Mouse (Mus musculus) heart, embryonic 13.5 days (tissue): ENCODE results near the gene Dync1i2. TPM values are rescaled to one million over a fixed set of nuclear protein-coding genes. Genes with fewer than 3 reads are reported as not detected.

ENCODE experiments used
- ATAC-seq: fragments of 200-750 bp; cut with Nextera tagmentation; 2 replicates; pipeline ENCODE4 v1.8.0; 2017; ENCODE audit warnings: moderate TSS enrichment; ENCODE audit not compliant: insufficient number of reproducible peaks, low FRiP score, low TSS enrichment; ENCODE audit errors: extremely low read depth
- H3K27ac ChIP-seq: fragments of 300-500 bp; sonication (generic); replicated peaks from 2 replicates; pipeline ENCODE4 v1.5.1; 2015; ENCODE audit warnings: moderate library complexity, mild to moderate bottlenecking, inconsistent platforms
- H3K27me3 ChIP-seq: fragments of 300-500 bp; sonication (generic); replicated peaks from 2 replicates; pipeline ENCODE4 v1.6.1; 2015; ENCODE audit warnings: mild to moderate bottlenecking, inconsistent platforms
- H3K36me3 ChIP-seq: fragments of 300-500 bp; sonication (generic); 2 replicates; pipeline ENCODE4 v1.6.1; 2015; ENCODE audit warnings: mild to moderate bottlenecking, inconsistent platforms
- H3K4me1 ChIP-seq: fragments of 300-500 bp; sonication (generic); 2 replicates; pipeline ENCODE4 v1.6.1; 2015; ENCODE audit warnings: inconsistent platforms
- H3K4me2 ChIP-seq: fragments of 300-500 bp; sonication (generic); 2 replicates; pipeline ENCODE4 v1.6.1; 2015; ENCODE audit warnings: inconsistent platforms, mild to moderate bottlenecking, moderate library complexity
- H3K4me3 ChIP-seq: fragments of 300-500 bp; sonication (generic); 2 replicates; pipeline ENCODE4 v1.5.1; 2015; ENCODE audit warnings: moderate library complexity, mild to moderate bottlenecking, inconsistent platforms
- H3K9ac ChIP-seq: fragments of 300-500 bp; sonication (generic); 2 replicates; pipeline ENCODE4 v1.6.1; 2015; ENCODE audit warnings: inconsistent platforms, mild to moderate bottlenecking, moderate library complexity
- H3K9me3 ChIP-seq: fragments of 300-500 bp; sonication (generic); 2 replicates; pipeline ENCODE4 v1.6.1; 2016; ENCODE audit warnings: inconsistent platforms
- whole genome bisulfite sequencing: fragments of 180-500 bp; shearing (Covaris S2); methylation state at CpG from one replicate; pipeline ENCODE4 v1.1.7; 2015; ENCODE audit warnings: mixed read lengths; 5-methylcytosine and 5-hydroxymethylcytosine counted together
- polyA plus RNA-seq: library from polyadenylated mRNA; unstranded; fragments of >200 nt; fragmentation: Nextera tagmentation; extraction: Ambion mirVana; gene quantifications from 2 replicates; pipeline ENCODE4 v1.2.1, GENCODE M21; 2015

Dync1i2 gene
- polyA plus RNA-seq, 1 experiment from 2014 or later, result 59.5 TPM

- H3K9me3 ChIP-seq, result no peaks in the 10 kb centered on the region
- H3K4me1 ChIP-seq, result peaks cover 14% of the 10 kb centered on the region
- no peak overlapping the region for H3K27ac ChIP-seq
- no peaks in the 10 kb centered on the region for H3K36me3 ChIP-seq
- H3K27me3 ChIP-seq, result peaks cover 15% of the 10 kb centered on the region
- H3K4me2 ChIP-seq, result no peak overlapping the region
- no peak for ATAC-seq
- H3K9ac ChIP-seq, result no peak overlapping the region
- H3K4me3 ChIP-seq, result no peak overlapping the region
- 58% methylated on average over 3 of the region's 3 CpGs for WGBS
Measured at GRCm38 (mm10) chr2:71187950-71188349, 23.6 kb upstream of the Dync1i2 start.

GRCm38 (mm10) chr2:71188861-71189260, 22.6 kb upstream of the Dync1i2 start:
- Histone ChIP-seq H3K36me3 (no peaks in the 10 kb centered on the region), H3K9me3 (no peaks in the 10 kb centered on the region), H3K27me3 (peaks cover 15% of the 10 kb centered on the region), H3K27ac (no peak overlapping the region), H3K4me3 (no peak overlapping the region), H3K4me1 (peaks cover 18% of the 10 kb centered on the region), H3K4me2 (no peak overlapping the region), H3K9ac (no peak overlapping the region)
- WGBS, result 65% methylated on average over 2 of the region's 2 CpGs
- no peak for ATAC-seq

- H3K27me3 ChIP-seq, result peaks cover 15% of the 10 kb centered on the region
- H3K4me3 ChIP-seq, result 0 out of 2 replicates have a peak overlapping the region, but pooled peaks have one; percentile 14
- ATAC-seq, result no peak
- H3K9me3 ChIP-seq, result no peaks in the 10 kb centered on the region
- peak overlapping the region; percentile 49 for H3K4me2 ChIP-seq
- peaks cover 31% of the 10 kb centered on the region for H3K4me1 ChIP-seq
- 0 out of 2 replicates have a peak overlapping the region, but pooled peaks have one; percentile 4 for H3K9ac ChIP-seq
- H3K27ac ChIP-seq, result no peak overlapping the region
- H3K36me3 ChIP-seq, result no peaks in the 10 kb centered on the region
- WGBS, result 29% methylated on average over 16 of the region's 16 CpGs
Measured at GRCm38 (mm10) chr2:71191391-71192194, 19.9 kb upstream of the Dync1i2 start.

GRCm38 (mm10) chr2:71192195-71192807, 19.2 kb upstream of the Dync1i2 start:
- Histone ChIP-seq H3K27me3 (peaks cover 15% of the 10 kb centered on the region), H3K9ac (no peak overlapping the region), H3K9me3 (no peaks in the 10 kb centered on the region), H3K4me2 (peak overlapping the region; percentile 49), H3K4me3 (0 out of 2 replicates have a peak overlapping the region, but pooled peaks have one; percentile 14), H3K4me1 (peaks cover 37% of the 10 kb centered on the region), H3K27ac (no peak overlapping the region), H3K36me3 (no peaks in the 10 kb centered on the region)
- WGBS, result 51% methylated on average over 17 of the region's 17 CpGs
- ATAC-seq, result no peak

GRCm38 (mm10) chr2:71194137-71194960, 17.2 kb upstream of the Dync1i2 start:
- no peak overlapping the region for H3K4me3 ChIP-seq
- peaks cover 39% of the 10 kb centered on the region for H3K4me1 ChIP-seq
- H3K27me3 ChIP-seq, result peaks cover 13% of the 10 kb centered on the region
- no peaks in the 10 kb centered on the region for H3K9me3 ChIP-seq
- no peak overlapping the region for H3K9ac ChIP-seq
- H3K27ac ChIP-seq, result no peak overlapping the region
- H3K36me3 ChIP-seq, result no peaks in the 10 kb centered on the region
- 62% methylated on average over 10 of the region's 10 CpGs for WGBS
- no peak overlapping the region for H3K4me2 ChIP-seq
- ATAC-seq, result no peak

- Histone ChIP-seq H3K9me3 (no peaks in the 10 kb centered on the region), H3K4me1 (peaks cover 30% of the 10 kb centered on the region), H3K27ac (peak overlapping the region; percentile 30; the same call in 1 of the 2 replicates), H3K4me3 (no peak overlapping the region), H3K4me2 (no peak overlapping the region), H3K27me3 (no peaks in the 10 kb centered on the region), H3K9ac (no peak overlapping the region), H3K36me3 (no peaks in the 10 kb centered on the region)
- WGBS, result 49% methylated on average over 4 of the region's 4 CpGs
- no peak for ATAC-seq
Measured at GRCm38 (mm10) chr2:71196947-71197346, 14.6 kb upstream of the Dync1i2 start.

GRCm38 (mm10) chr2:71198907-71199306, 12.6 kb upstream of the Dync1i2 start:
- no peak overlapping the region for H3K4me2 ChIP-seq
- H3K9me3 ChIP-seq, result no peaks in the 10 kb centered on the region
- peaks cover 21% of the 10 kb centered on the region for H3K4me1 ChIP-seq
- no peaks in the 10 kb centered on the region for H3K36me3 ChIP-seq
- no peak overlapping the region for H3K4me3 ChIP-seq
- no peaks in the 10 kb centered on the region for H3K27me3 ChIP-seq
- no peak overlapping the region for H3K9ac ChIP-seq
- H3K27ac ChIP-seq, result no peak overlapping the region
- 51% methylated on average over 3 of the region's 3 CpGs for WGBS
- ATAC-seq, result no peak

- no peak for ATAC-seq
- no peak overlapping the region for H3K27ac ChIP-seq
- 42% methylated on average over 4 of the region's 4 CpGs for WGBS
- no peak overlapping the region for H3K9ac ChIP-seq
- no peak overlapping the region for H3K4me2 ChIP-seq
- peaks cover 8% of the 10 kb centered on the region; the same call in 1 of the 2 replicates for H3K4me1 ChIP-seq
- H3K27me3 ChIP-seq, result 0 out of 2 replicates have a peak, but pooled peaks cover 3% of the 10 kb centered on the region
- no peaks in the 10 kb centered on the region for H3K36me3 ChIP-seq
- H3K4me3 ChIP-seq, result no peak overlapping the region
- H3K9me3 ChIP-seq, result no peaks in the 10 kb centered on the region
Measured at GRCm38 (mm10) chr2:71200485-71200884, 11.0 kb upstream of the Dync1i2 start.

- no peak for ATAC-seq
- 0 out of 2 replicates have a peak, but pooled peaks cover 3% of the 10 kb centered on the region for H3K27me3 ChIP-seq
- no peak overlapping the region for H3K9ac ChIP-seq
- 69% methylated on average over 2 of the region's 2 CpGs for WGBS
- H3K4me2 ChIP-seq, result no peak overlapping the region
- H3K4me1 ChIP-seq, result peaks cover 6% of the 10 kb centered on the region; the same call in 1 of the 2 replicates
- H3K9me3 ChIP-seq, result no peaks in the 10 kb centered on the region
- no peak overlapping the region for H3K4me3 ChIP-seq
- H3K36me3 ChIP-seq, result no peaks in the 10 kb centered on the region
- no peak overlapping the region for H3K27ac ChIP-seq
Measured at GRCm38 (mm10) chr2:71201886-71202285, 9.6 kb upstream of the Dync1i2 start.

- Histone ChIP-seq H3K27me3 (0 out of 2 replicates have a peak, but pooled peaks cover 3% of the 10 kb centered on the region), H3K4me2 (peak overlapping the region; percentile 44), H3K9ac (no peak overlapping the region), H3K27ac (peak overlapping the region; percentile 42; the same call in 1 of the 2 replicates), H3K36me3 (no peaks in the 10 kb centered on the region), H3K9me3 (no peaks in the 10 kb centered on the region), H3K4me1 (no peaks in the 10 kb centered on the region), H3K4me3 (0 out of 2 replicates have a peak overlapping the region, but pooled peaks have one; percentile 9)
- no peak for ATAC-seq
- 47% methylated on average over 16 of the region's 16 CpGs for WGBS
Measured at GRCm38 (mm10) chr2:71203819-71204432, 7.6 kb upstream of the Dync1i2 start.
